Mouse (Mus musculus) lung, adult 2 months (tissue): ENCODE measurements around the gene Gpatch3.

Experiments
- CTCF ChIP-seq: fragments of 200-500 bp; IDR thresholded peaks from 2 replicates; pipeline ENCODE4 v1.5.1; 2011; ENCODE audit warnings: mild to moderate bottlenecking, low read length, control low read depth; ENCODE audit not compliant: insufficient read depth
- POLR2A ChIP-seq: fragments of 200-500 bp; IDR thresholded peaks from 2 replicates; pipeline ENCODE4 v1.6.1; 2011; ENCODE audit warnings: low read depth, mild to moderate bottlenecking, control low read depth, low read length, borderline replicate concordance; ENCODE audit errors: extremely low read depth

GRCm38 (mm10) chr4:133632483-133633327 is 58.2 kb downstream of the Gpatch3 start:
- TF ChIP-seq CTCF (no peak), POLR2A (no peak)
